ENCODE assay signal across 8 mouse cellular contexts in genomic region chr12:10223832-10224231, GRCm38 (mm10).
DNase-seq lines count a peak whose midpoint lies in the region; ATAC-seq lines count a peak whose summit lies in the region.

No protein-coding gene starts in this region.

- H3K9me3 ChIP-seq in limb, embryonic 11.5 days (ENCODE audit: control insufficient read depth, low read length): no peaks in the 10 kb centered on the region
- H3K9me3 ChIP-seq in limb, embryonic 10.5 days (replicated peaks): no peaks in the 10 kb centered on the region
- no peaks in the 10 kb centered on the region for H3K9me3 ChIP-seq in forebrain, embryonic 16.5 days (ENCODE audit: control insufficient read depth, low read length)
- no peaks in the 10 kb centered on the region for H3K9me3 ChIP-seq in neural tube, embryonic 15.5 days (replicated peaks)

- H3K27me3 ChIP-seq in limb, embryonic 11.5 days (ENCODE audit: control insufficient read depth, insufficient read depth, low read length): no peaks in the 10 kb centered on the region
- H3K27me3 ChIP-seq in limb, embryonic 10.5 days (ENCODE audit: low read depth, poor library complexity, severe bottlenecking): no peaks in the 10 kb centered on the region
- no peaks in the 10 kb centered on the region for H3K27me3 ChIP-seq in forebrain, embryonic 16.5 days (replicated peaks; ENCODE audit: control insufficient read depth, insufficient read depth, low read length)
- H3K27me3 ChIP-seq in neural tube, embryonic 15.5 days (replicated peaks): no peaks in the 10 kb centered on the region

- 37% methylated on average over 4 of the region's 4 CpGs for WGBS in limb, embryonic 11.5 days
- 37% methylated on average over 4 of the region's 4 CpGs for WGBS in limb, embryonic 10.5 days
- WGBS in forebrain, embryonic 16.5 days: 40% methylated on average over 4 of the region's 4 CpGs
- 40% methylated on average over 4 of the region's 4 CpGs for WGBS in neural tube, embryonic 15.5 days

- no peak overlapping the region for H3K9ac ChIP-seq in limb, embryonic 11.5 days (ENCODE audit: low read length)
- no peak overlapping the region for H3K9ac ChIP-seq in forebrain, embryonic 16.5 days (replicated peaks; ENCODE audit: low read depth, low read length)
- H3K9ac ChIP-seq in neural tube, embryonic 15.5 days (replicated peaks): no peak overlapping the region

- no peaks in the 10 kb centered on the region for H3K36me3 ChIP-seq in limb, embryonic 11.5 days (ENCODE audit: control insufficient read depth, insufficient read depth, low read length)
- no peaks in the 10 kb centered on the region for H3K36me3 ChIP-seq in limb, embryonic 10.5 days
- no peaks in the 10 kb centered on the region for H3K36me3 ChIP-seq in forebrain, embryonic 16.5 days (ENCODE audit: control insufficient read depth, insufficient read depth)
- no peaks in the 10 kb centered on the region for H3K36me3 ChIP-seq in neural tube, embryonic 15.5 days

- no peak overlapping the region for H3K4me2 ChIP-seq in limb, embryonic 11.5 days (ENCODE audit: low read depth, severe bottlenecking)
- H3K4me2 ChIP-seq in forebrain, embryonic 16.5 days (ENCODE audit: low read length): no peak overlapping the region
- no peak overlapping the region for H3K4me2 ChIP-seq in neural tube, embryonic 15.5 days

- peak; percentile 45 for DNase-seq in adrenal gland, postnatal 10 days
- DNase-seq in adrenal gland, adult 8-10 months: no peak
- DNase-seq in limb, embryonic 11.5 days (ENCODE audit: low spot score): peak; percentile 36
- no peak for DNase-seq in limb, embryonic 10.5 days (ENCODE audit: low spot score)
- peak; percentile 43 to 53 for DNase-seq in layer of hippocampus, postnatal 10 days (ENCODE audit: low spot score in 2 of 2)
- DNase-seq in natural killer cell, adult 2 months (ENCODE audit: low spot score in 2 of 2): no peak

- no peak for ATAC-seq in limb, embryonic 11.5 days (ENCODE audit: insufficient number of reproducible peaks, low FRiP score, low TSS enrichment, low read depth)
- peak; percentile 58 for ATAC-seq in forebrain, embryonic 16.5 days
- ATAC-seq in neural tube, embryonic 15.5 days (ENCODE audit: low FRiP score): 0 out of 2 replicates have a peak, but pooled peaks have one; percentile 72

- H3K4me1 ChIP-seq in limb, embryonic 11.5 days (ENCODE audit: control insufficient read depth, insufficient read depth, low read length): no peaks in the 10 kb centered on the region
- H3K4me1 ChIP-seq in limb, embryonic 10.5 days: 0 out of 2 replicates have a peak, but pooled peaks cover 3% of the 10 kb centered on the region
- H3K4me1 ChIP-seq in forebrain, embryonic 16.5 days (replicated peaks; ENCODE audit: control insufficient read depth, insufficient read depth, low read length): no peaks in the 10 kb centered on the region
- H3K4me1 ChIP-seq in neural tube, embryonic 15.5 days: no peaks in the 10 kb centered on the region

- no peak overlapping the region for H3K4me3 ChIP-seq in limb, embryonic 11.5 days (ENCODE audit: low read depth, low read length)
- no peak overlapping the region for H3K4me3 ChIP-seq in limb, embryonic 10.5 days
- H3K4me3 ChIP-seq in forebrain, embryonic 16.5 days (replicated peaks; ENCODE audit: low read length): no peak overlapping the region
- no peak overlapping the region for H3K4me3 ChIP-seq in neural tube, embryonic 15.5 days (replicated peaks)

- H3K27ac ChIP-seq in limb, embryonic 11.5 days (replicated peaks; ENCODE audit: low read depth, low read length): no peak overlapping the region
- H3K27ac ChIP-seq in limb, embryonic 10.5 days: no peak overlapping the region
- no peak overlapping the region for H3K27ac ChIP-seq in forebrain, embryonic 16.5 days (ENCODE audit: low read length)
- no peak overlapping the region for H3K27ac ChIP-seq in neural tube, embryonic 15.5 days (replicated peaks)

Comparison
In these comparisons a context has a peak if more than half of its experiments do, and no peak if none do; other contexts are left out.
1. DNase-seq: peak in adrenal gland, postnatal 10 days (single experiment), limb, embryonic 11.5 days (single experiment) and layer of hippocampus, postnatal 10 days (2 of 2); none in adrenal gland, adult 8-10 months (single experiment), limb, embryonic 10.5 days (single experiment) and natural killer cell, adult 2 months (0 of 2).